Mouse (Mus musculus): ENCODE data around the gene Enpp7.

DNA sequence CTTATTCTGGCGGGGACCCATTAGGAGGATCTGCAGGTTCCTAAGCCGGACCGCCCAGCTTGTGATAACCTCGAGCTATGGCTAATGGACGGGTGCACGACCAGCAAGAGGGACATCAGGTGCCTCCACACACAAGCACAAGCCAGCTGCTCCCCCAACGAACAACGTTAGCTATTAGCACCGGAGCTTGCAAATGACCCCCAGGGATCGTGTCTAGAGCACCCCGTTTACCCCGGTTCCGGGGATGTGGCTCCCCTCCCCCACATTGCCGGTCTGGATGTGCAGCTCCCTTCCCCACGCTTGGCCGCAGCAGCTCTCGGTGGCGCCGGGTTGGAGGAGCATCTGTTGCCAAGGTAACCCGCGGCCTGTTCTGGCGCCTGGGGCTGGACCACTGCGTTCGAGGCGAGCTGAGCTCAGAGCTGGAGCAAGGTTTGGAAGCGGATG is 11.4 kb downstream of the Enpp7 start:
- no peak for TF ChIP-seq CTCF (IDR thresholded peaks at IDR 0.05; ENCODE audit: low read depth)
- TF ChIP-seq EP300 (IDR thresholded peaks at IDR 0.05; ENCODE audit: low read depth) = no peak
